ENCODE assay signal across 9 mouse cellular contexts in genomic region chr9:72806146-72806545, GRCm38 (mm10). TPM values are rescaled to one million over a fixed set of nuclear protein-coding genes. Genes with fewer than 3 reads are reported as not detected.
A peak's percentile ranks its signal among the peaks of the same experiment; 100 is the strongest.
DNase-seq lines count a peak whose midpoint lies in the region; ATAC-seq lines count a peak whose summit lies in the region.
"Had no signal": no experiment of that assay in that cellular context is flagged by ENCODE, and none has a peak within 500 bp of the region (broad histone marks: within the 10 kb centered on the region; RNA-seq: fewer than 3 reads in every experiment).

No protein-coding gene starts in this region.

- H3K36me3 ChIP-seq in kidney, embryonic 15.5 days = no peaks in the 10 kb centered on the region
- no peaks in the 10 kb centered on the region for H3K36me3 ChIP-seq in embryonic facial prominence, embryonic 14.5 days (ENCODE audit: control insufficient read depth, insufficient read depth, low read length)
- no peaks in the 10 kb centered on the region for H3K36me3 ChIP-seq in intestine, embryonic 14.5 days (ENCODE audit: control insufficient read depth, insufficient read depth, low read length)
- H3K36me3 ChIP-seq in neural tube, embryonic 12.5 days = no peaks in the 10 kb centered on the region

- 0 out of 2 replicates have a peak, but pooled peaks have one; percentile 5 for ATAC-seq in kidney, embryonic 15.5 days (replicated peaks; ENCODE audit: low FRiP score)
- no peak for ATAC-seq in embryonic facial prominence, embryonic 14.5 days (ENCODE audit: low read depth)
- ATAC-seq in intestine, embryonic 14.5 days (replicated peaks; ENCODE audit: low FRiP score, low TSS enrichment, low read depth) = no peak
- no peak for ATAC-seq in neural tube, embryonic 12.5 days (ENCODE audit: low FRiP score, low read depth)

- no peaks in the 10 kb centered on the region; the same call in 1 of the 2 replicates for H3K27me3 ChIP-seq in kidney, embryonic 15.5 days
- no peaks in the 10 kb centered on the region for H3K27me3 ChIP-seq in embryonic facial prominence, embryonic 14.5 days (replicated peaks; ENCODE audit: control insufficient read depth, insufficient read depth, low read length)
- H3K27me3 ChIP-seq in intestine, embryonic 14.5 days (replicated peaks; ENCODE audit: control insufficient read depth, insufficient read depth, low read length) = no peaks in the 10 kb centered on the region
- no peaks in the 10 kb centered on the region for H3K27me3 ChIP-seq in neural tube, embryonic 12.5 days (replicated peaks)

- H3K4me3 ChIP-seq in kidney, embryonic 15.5 days (replicated peaks) = peak overlapping the region; percentile 62
- H3K4me3 ChIP-seq in embryonic facial prominence, embryonic 14.5 days (ENCODE audit: low read depth, low read length) = peak overlapping the region; percentile 79
- H3K4me3 ChIP-seq in intestine, embryonic 14.5 days (ENCODE audit: low read depth, low read length) = no peak overlapping the region
- no peak overlapping the region for H3K4me3 ChIP-seq in neural tube, embryonic 12.5 days

- WGBS in kidney, embryonic 15.5 days = 13% methylated on average over 14 of the region's 14 CpGs
- WGBS in embryonic facial prominence, embryonic 14.5 days = 8% methylated on average over 14 of the region's 14 CpGs
- 17% methylated on average over 14 of the region's 14 CpGs for WGBS in intestine, embryonic 14.5 days
- 4% methylated on average over 14 of the region's 14 CpGs for WGBS in neural tube, embryonic 12.5 days

- H3K27ac ChIP-seq in kidney, embryonic 15.5 days = 0 out of 2 replicates have a peak overlapping the region, but pooled peaks have one; percentile 86
- peak overlapping the region; percentile 83 for H3K27ac ChIP-seq in embryonic facial prominence, embryonic 14.5 days (replicated peaks; ENCODE audit: low read depth, low read length)
- H3K27ac ChIP-seq in intestine, embryonic 14.5 days (ENCODE audit: low read depth) = no peak overlapping the region
- no peak overlapping the region for H3K27ac ChIP-seq in neural tube, embryonic 12.5 days

- H3K9me3 ChIP-seq in kidney, embryonic 15.5 days (replicated peaks) = no peaks in the 10 kb centered on the region
- H3K9me3 ChIP-seq in embryonic facial prominence, embryonic 14.5 days (ENCODE audit: control insufficient read depth, low read length) = no peaks in the 10 kb centered on the region
- no peaks in the 10 kb centered on the region for H3K9me3 ChIP-seq in intestine, embryonic 14.5 days (ENCODE audit: control insufficient read depth, low read length)
- no peaks in the 10 kb centered on the region for H3K9me3 ChIP-seq in neural tube, embryonic 12.5 days

- peak overlapping the region; percentile 66; the same call in 1 of the 2 replicates for H3K9ac ChIP-seq in kidney, embryonic 15.5 days
- peak overlapping the region; percentile 86 for H3K9ac ChIP-seq in embryonic facial prominence, embryonic 14.5 days (ENCODE audit: low read depth, low read length)
- no peak overlapping the region for H3K9ac ChIP-seq in intestine, embryonic 14.5 days (ENCODE audit: low read length)
- H3K9ac ChIP-seq in neural tube, embryonic 12.5 days = no peak overlapping the region

- H3K4me1 ChIP-seq in kidney, embryonic 15.5 days = peaks cover 34% of the 10 kb centered on the region
- H3K4me1 ChIP-seq in embryonic facial prominence, embryonic 14.5 days (ENCODE audit: control insufficient read depth, insufficient read depth, low read length) = peaks cover 5% of the 10 kb centered on the region; the same call in 1 of the 2 replicates
- peaks cover 19% of the 10 kb centered on the region for H3K4me1 ChIP-seq in intestine, embryonic 14.5 days (replicated peaks; ENCODE audit: control insufficient read depth, insufficient read depth, low read length)
- H3K4me1 ChIP-seq in neural tube, embryonic 12.5 days = peaks cover 20% of the 10 kb centered on the region

- no peak for DNase-seq in kidney, adult 18-20 months
- no peak for DNase-seq in embryonic facial prominence, embryonic 14.5 days (ENCODE audit: low spot score)
- DNase-seq in intestine, embryonic 14.5 days (ENCODE audit: low spot score) = no peak
- DNase-seq in c-Kit-positive CD71-positive TER-119-positive erythroid progenitor cells, embryonic 14.5 days (ENCODE audit: low spot score) = no peak
- DNase-seq in cerebellum, adult 11-12 months = no peak
- DNase-seq in thymus, postnatal 0 days (ENCODE audit: low spot score) = no peak
- DNase-seq: adrenal gland, adult 8-10 months had no signal

- peak overlapping the region; percentile 91 for H3K4me2 ChIP-seq in kidney, embryonic 15.5 days
- H3K4me2 ChIP-seq in embryonic facial prominence, embryonic 14.5 days (ENCODE audit: low read depth, low read length) = peak overlapping the region; percentile 100
- peak overlapping the region; percentile 97 for H3K4me2 ChIP-seq in intestine, embryonic 14.5 days (ENCODE audit: low read length)
- H3K4me2 ChIP-seq in neural tube, embryonic 12.5 days (replicated peaks) = peak overlapping the region; percentile 100

RNA-seq across cellular contexts. Expression of gene Prtg, which starts 0.5 kb away (rescaled TPM):
- polyA plus RNA-seq in kidney, embryonic 15.5 days (2015; fragmentation: Nextera tagmentation; extraction: Ambion mirVana) = 2.1 and 2.6 TPM in 2 replicates
- polyA plus RNA-seq in embryonic facial prominence, embryonic 14.5 days (2014; fragmentation: Nextera tagmentation; extraction: Ambion mirVana) = 1.3 and 1.4 TPM in 2 replicates
- 0.84 and 1.1 TPM in 2 replicates for polyA plus RNA-seq in intestine, embryonic 14.5 days (2014; fragmentation: Nextera tagmentation; extraction: Ambion mirVana)
- polyA plus RNA-seq in neural tube, embryonic 12.5 days (2016; fragmentation: Nextera tagmentation; extraction: Ambion mirVana) = 1.2 and 1.5 TPM in 2 replicates
- 0.13 and 0.17 TPM in 2 replicates for polyA plus RNA-seq in thymus, postnatal 0 days (2015; fragmentation: Nextera tagmentation; extraction: Ambion mirVana)

Comparison
In these comparisons a context has a peak if more than half of its experiments do, and no peak if none do; other contexts are left out.
1. H3K27ac ChIP-seq: peak in kidney, embryonic 15.5 days (single experiment) and embryonic facial prominence, embryonic 14.5 days (single experiment); none in intestine, embryonic 14.5 days (single experiment) and neural tube, embryonic 12.5 days (single experiment).
2. H3K4me3 ChIP-seq: peak in kidney, embryonic 15.5 days (single experiment) and embryonic facial prominence, embryonic 14.5 days (single experiment); none in intestine, embryonic 14.5 days (single experiment) and neural tube, embryonic 12.5 days (single experiment).
3. H3K9ac ChIP-seq: peak in kidney, embryonic 15.5 days (single experiment) and embryonic facial prominence, embryonic 14.5 days (single experiment); none in intestine, embryonic 14.5 days (single experiment) and neural tube, embryonic 12.5 days (single experiment).
4. Peak in every context shown above with its lines, with median percentiles within 50 percentile points of each other: H3K4me2 ChIP-seq.